Mouse (Mus musculus): ENCODE measurements at regions not wholly inside any gene's neighbourhood (a gene's known extent, or its start where the extent isn't known, plus 50 kb on each side); places are given as distances from the start of the nearest gene placed in this dataset.
A peak's percentile ranks its signal among the peaks of the same experiment; 100 is the strongest.

DNA sequence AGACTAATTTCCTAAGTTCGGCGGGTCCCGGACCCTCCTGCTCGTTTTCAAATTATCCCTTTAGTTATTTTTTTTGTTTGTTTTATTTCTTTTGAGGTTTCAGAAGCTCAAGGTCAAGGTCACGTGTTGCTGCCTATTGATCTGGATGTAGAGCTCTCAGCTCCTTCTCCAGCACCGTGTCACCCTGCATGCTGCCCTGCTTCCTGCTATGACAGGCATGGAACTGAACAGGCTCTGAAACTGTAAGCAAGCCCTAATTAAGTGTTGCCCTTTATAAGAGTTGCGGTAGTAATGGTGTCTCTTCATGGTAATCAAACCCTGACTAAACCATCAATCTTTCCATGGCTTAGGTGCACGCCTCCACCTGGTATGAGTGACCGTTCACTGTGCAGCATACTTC lies 319.2 kb downstream of the Mex3b start:
- no peak for DNase-seq

DNA sequence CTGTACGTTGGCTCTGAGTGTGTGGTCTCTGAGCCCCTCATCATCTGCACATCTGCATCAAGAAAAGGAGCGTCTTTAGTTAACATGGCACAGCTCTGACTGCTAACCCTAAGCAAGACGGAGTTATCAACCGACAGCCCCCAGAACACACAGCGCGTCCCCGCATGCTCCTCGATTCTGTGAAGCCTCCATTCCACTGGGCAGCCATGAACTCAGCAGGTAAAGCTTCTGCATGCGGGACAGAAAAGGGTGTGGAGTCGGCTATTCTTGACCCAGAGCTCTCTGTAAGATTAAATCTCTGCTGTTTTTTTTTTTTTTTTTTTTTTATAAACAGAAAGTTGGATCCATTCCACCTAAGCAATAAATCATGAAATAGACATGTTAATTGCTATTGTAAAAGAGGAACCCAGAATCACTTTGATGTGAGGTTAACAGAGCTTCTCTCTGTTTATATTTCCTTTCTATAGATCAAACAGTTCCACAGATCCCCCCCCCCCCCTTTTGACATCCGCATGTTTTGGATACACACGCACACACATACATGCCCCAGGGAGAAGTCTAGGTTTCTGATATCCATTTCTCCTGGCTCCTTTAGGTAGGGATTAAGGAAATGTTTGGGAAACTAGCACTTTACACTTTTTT lies 328.9 kb downstream of the Mex3b start:
- no peak for DNase-seq

DNA sequence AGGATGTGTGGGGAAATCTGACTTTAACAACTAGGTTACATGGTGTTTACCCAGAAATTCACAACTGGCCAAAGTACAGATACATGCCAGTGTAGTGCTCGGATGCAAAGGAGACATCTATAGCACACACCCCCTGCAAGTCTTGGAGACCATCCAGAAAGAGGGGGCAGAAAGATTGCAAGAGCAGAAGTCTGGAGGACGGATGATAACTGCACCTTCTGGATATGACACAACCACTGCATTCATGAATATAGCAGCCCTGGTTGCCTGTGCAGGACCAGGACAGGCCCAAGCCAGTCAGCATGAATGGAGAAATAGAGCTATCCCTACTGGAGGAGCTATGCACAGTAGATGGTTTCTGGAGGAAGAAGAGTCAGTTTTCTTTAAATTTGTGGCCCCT lies 330.4 kb downstream of the Mex3b start:
- no peak for DNase-seq

GRCm38 (mm10) chr7:83201126-83201686 lies 334.1 kb downstream of the Mex3b start:
- no peak for DNase-seq

GRCm38 (mm10) chr7:83201768-83202493 lies 334.8 kb downstream of the Mex3b start:
- DNase-seq: no peak

DNA sequence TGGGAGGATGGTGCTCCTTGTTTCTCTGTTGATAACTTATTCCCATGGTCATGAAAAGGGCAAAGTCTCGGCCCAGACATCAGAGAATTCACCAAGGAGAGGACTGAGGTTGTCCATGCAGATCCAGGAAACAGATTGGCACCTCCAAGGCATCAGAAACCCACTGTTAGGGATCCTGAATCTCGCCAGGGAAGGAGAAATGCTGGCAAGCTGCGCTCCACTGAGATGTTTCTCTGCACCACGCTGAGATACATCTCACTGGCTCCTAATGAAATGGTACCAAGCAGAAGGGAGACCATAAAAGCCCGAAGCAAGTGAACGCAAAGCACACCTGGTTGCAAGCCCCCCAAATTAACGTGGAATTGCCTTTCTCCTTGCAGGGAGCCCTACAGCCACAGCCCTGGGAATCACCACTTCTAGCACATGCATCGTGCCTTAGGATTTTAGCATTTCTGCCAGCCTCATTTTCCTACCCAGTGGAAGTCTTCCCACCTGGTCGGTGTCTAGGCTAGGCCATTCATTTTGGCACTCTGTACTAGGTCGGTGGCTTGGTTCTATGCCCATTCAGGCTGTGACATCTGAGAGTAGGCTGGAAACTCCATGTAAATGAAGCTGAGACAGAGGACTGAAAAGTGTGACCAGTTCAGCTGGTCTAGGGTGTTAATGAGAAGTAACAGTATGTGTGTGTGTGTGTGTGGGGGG lies 336.3 kb downstream of the Mex3b start:
- no peak for DNase-seq

DNA sequence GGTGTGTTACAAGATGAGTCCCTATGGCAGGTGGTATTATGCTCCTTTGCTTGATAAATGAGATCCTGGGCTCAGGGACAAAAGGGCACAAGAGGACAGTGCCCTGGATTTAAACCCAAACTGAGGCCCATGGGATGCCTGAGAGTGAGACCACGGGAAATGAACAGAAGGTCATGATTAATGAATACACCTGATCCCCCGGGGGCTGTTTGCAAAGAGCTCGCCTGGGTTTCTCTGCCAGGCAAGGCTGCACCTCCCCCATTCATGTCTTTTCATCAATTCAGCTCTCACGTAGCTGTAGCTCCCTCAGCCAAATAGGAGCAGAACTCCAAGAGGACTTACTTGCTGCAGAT lies 336.9 kb downstream of the Mex3b start:
- DNase-seq: no peak

DNA sequence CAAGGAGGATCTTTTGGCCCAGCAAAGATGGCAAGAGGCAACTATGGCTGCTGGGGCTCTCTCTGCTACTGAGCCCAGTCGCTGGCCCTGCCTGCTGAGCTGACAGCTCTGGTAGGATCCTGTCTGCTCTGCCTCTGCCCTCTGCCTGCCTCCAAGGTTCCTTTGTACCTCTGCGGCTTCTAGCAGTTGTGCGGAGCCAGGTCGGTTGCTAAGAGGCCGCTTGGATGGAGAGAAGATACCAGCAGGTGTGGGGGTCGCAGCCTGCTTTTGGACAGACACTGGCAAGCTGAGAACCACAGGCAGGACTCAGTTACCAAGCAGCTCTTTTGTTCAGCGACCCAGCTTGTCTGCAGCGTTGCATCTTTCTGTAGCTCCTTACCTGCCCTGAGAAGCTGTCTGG lies 337.6 kb downstream of the Mex3b start:
- DNase-seq: no peak

GRCm38 (mm10) chr7:83206999-83207398 lies 339.9 kb downstream of the Mex3b start:
- no peak for DNase-seq

DNA sequence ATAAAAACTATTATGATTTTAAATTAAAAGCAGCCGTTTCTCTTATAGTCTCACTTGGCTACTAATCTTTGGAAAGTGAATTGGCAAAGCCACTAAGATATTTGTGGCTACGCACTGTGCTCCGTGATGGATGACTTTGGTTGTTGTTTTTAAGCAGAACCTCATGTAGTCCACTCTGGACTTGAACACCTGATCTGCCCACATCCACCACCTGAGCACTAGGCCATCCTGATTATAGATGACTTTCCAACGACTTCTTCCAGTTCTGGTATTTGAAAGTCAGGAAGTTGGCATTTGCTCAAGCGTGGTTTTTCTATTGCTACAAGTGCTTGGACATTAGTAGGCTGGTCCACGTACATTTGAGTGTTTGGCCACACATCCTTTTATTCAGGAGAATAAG lies 344.5 kb downstream of the Mex3b start:
- DNase-seq: no peak

DNA sequence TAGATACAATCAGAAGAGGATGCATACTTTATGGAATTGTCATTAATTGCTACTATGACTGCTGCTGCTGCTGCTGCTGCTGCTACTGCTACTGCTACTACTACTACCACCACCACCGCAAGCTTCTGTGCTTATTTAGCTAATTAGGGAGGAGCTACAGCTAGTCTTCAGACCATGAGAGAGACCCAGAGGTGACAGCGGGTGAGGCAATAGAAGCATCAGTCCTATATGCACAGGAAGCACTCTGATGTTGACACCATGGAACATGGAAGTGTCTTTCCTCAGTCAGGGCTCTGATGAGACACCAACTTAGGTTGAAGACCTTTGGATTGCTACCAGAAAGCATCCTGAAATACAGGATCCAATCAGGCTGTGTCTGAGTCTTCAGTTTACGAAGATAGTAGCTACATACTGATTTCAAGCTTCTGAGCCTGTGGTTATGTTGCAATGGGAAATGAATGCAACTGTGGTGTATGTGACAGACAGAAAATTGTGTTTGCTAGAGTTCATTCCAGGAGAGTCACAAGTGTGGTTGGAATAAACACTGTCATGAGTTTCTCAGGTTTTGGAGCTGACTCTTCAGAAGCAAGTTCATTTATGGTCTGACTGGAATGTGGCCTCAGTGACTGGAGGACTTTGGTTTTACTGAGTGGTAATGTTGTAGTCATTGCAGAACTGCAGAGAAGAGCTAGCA lies 355.0 kb downstream of the Mex3b start:
- no peak for DNase-seq

- DNase-seq: no peak
These were observed 357.2 kb upstream of the Tmc3 start for GRCm38 (mm10) chr7:83227262-83228108.

DNA sequence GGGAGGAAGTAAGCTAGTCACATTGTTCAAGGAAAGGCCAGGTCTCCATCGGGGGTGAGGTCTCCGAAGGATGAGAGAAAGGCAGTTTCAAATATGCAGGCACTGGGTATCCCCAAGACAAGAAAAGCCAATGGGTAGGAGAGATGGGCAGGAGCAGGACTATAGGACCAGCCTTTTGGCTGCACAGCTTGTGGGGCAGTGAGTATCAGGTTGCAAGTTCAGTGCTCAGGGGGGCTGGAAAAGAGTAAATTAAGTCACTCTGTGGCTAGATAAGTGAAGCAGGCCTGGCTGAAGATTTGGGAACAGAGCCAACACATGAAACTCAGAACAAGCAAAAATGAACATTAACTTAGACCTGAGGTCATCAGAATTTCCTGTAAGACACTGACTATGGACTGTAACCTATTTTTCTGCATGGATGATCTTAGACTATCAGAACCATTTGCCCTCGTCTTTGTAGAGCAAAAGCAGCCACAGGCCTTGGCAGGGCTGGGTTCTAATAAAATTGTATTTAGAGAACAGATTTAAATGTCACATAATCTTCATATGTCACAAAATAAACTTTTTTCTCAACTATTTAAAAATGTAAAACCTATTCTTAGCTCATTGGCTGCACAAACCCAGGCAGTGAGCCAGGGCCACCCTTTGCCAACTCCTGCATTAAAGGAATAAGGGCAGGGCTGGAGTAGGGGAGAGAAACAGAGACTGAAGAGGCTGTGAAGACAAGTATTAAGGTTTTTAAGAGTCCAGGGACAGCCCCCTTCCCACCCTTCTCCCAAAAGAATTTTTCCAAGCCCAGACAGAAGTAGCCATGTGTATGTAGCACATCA lies 354.0 kb upstream of the Tmc3 start:
- no peak for DNase-seq

- DNase-seq: no peak
These were observed 349.1 kb upstream of the Tmc3 start for GRCm38 (mm10) chr7:83235659-83236058.

DNA sequence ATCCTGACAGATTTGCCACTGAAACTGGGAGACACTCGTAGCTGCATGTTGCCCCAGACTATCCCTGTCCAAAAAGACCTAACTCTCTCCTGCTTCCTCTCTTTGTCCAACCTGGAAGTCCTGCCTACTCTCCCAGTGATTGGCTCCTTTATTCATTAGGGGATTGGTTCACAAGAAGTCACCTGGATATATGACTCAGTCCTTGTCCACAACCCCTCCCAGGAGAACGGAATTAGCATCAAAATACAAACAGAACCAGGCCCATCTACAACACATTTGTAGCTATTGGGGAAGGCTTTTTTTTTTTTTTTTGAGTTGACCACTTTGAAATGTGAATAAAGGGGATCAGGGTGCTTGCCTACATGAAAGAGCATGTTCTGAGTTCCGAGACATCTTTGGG lies 347.4 kb upstream of the Tmc3 start:
- DNase-seq: no peak

DNA sequence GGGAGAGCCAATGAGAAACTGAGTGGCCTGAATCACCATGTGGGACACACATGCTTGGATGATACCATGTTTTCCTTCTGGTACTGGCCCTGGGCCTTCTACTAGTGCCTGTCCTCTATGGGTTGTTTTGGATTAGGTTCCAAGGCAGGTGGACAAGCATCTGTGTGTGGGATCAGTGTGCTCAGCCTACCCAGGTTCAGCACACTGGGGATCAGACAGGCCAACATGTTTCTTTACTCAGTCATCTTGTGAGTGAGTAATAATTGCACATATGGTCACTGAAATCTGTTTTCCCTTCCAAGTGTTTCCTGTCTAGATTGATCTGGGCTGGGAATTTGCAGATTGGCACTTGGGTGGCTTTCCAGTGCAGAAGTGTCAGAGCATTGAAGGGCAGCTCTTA lies 346.6 kb upstream of the Tmc3 start:
- DNase-seq: no peak

GRCm38 (mm10) chr7:83242233-83242632 lies 342.5 kb upstream of the Tmc3 start:
- DNase-seq: peak; percentile 1

GRCm38 (mm10) chr7:83245867-83246266 lies 338.9 kb upstream of the Tmc3 start:
- no peak for DNase-seq

GRCm38 (mm10) chr7:83251995-83252563 lies 332.6 kb upstream of the Tmc3 start:
- no peak for DNase-seq

GRCm38 (mm10) chr7:83253001-83253400 lies 331.7 kb upstream of the Tmc3 start:
- no peak for DNase-seq

DNA sequence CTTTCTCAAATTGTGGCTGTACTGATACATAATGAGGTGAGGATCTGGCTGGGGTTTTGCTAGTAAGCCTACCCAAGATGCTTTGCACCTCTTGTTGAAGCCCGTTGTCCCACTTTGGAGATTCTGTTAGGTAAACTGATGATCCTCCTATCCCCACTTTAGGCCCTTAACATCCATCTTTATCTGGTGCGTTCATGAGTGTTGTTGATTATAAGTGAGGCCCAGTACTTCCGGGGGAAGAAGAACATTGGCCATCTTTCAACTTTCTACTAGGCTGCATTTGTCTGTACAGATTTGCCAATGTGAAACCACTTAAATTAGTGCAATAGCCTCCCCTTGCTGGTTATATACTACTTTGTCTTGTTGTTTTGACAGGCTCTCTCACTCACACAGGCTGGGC lies 331.3 kb upstream of the Tmc3 start:
- no peak for DNase-seq

Data from adrenal gland, adult 8-10 months (tissue).